Mouse (Mus musculus): ENCODE measurements around the gene Atp2a2. TPM values are rescaled to one million over a fixed set of nuclear protein-coding genes. Genes with fewer than 3 reads are reported as not detected.

Gene Atp2a2
- polyA plus RNA-seq, 1 experiment, result 1.3 TPM

- H3K36me3 ChIP-seq (ENCODE audit: control insufficient read depth), result no peaks in the 10 kb centered on the region
- peaks cover 21% of the 10 kb centered on the region for H3K27me3 ChIP-seq (ENCODE audit: control insufficient read depth)
- no peaks in the 10 kb centered on the region for H3K9me3 ChIP-seq (ENCODE audit: control insufficient read depth, low read length)
- peaks cover 8% of the 10 kb centered on the region for H3K4me1 ChIP-seq (ENCODE audit: control insufficient read depth)
- no peak for TF ChIP-seq GATA1 (IDR thresholded peaks at IDR 0.05; ENCODE audit: low read length)
- TF ChIP-seq TAL1 (IDR thresholded peaks at IDR 0.05; ENCODE audit: low read length), result no peak
- no peak overlapping the region for H3K4me3 ChIP-seq (replicated peaks)
Measured at GRCm38 (mm10) chr5:122513421-122514126, 11.5 kb upstream of the Atp2a2 start.

GRCm38 (mm10) chr5:122512011-122512410 lies 10.0 kb upstream of the Atp2a2 start:
- Histone ChIP-seq H3K36me3 (ENCODE audit: control insufficient read depth) (no peaks in the 10 kb centered on the region), H3K9me3 (ENCODE audit: control insufficient read depth, low read length) (peaks cover 4% of the 10 kb centered on the region), H3K27me3 (ENCODE audit: control insufficient read depth) (peaks cover 18% of the 10 kb centered on the region), H3K4me3 (replicated peaks) (no peak overlapping the region), H3K4me1 (ENCODE audit: control insufficient read depth) (peaks cover 8% of the 10 kb centered on the region)
- TF ChIP-seq TAL1 (IDR thresholded peaks at IDR 0.05; ENCODE audit: low read length) (no peak), GATA1 (IDR thresholded peaks at IDR 0.05; ENCODE audit: low read length) (no peak)

GRCm38 (mm10) chr5:122511405-122511804 lies 9.4 kb upstream of the Atp2a2 start:
- peaks cover 6% of the 10 kb centered on the region for H3K9me3 ChIP-seq (ENCODE audit: control insufficient read depth, low read length)
- H3K27me3 ChIP-seq (ENCODE audit: control insufficient read depth), result peaks cover 20% of the 10 kb centered on the region

DNA sequence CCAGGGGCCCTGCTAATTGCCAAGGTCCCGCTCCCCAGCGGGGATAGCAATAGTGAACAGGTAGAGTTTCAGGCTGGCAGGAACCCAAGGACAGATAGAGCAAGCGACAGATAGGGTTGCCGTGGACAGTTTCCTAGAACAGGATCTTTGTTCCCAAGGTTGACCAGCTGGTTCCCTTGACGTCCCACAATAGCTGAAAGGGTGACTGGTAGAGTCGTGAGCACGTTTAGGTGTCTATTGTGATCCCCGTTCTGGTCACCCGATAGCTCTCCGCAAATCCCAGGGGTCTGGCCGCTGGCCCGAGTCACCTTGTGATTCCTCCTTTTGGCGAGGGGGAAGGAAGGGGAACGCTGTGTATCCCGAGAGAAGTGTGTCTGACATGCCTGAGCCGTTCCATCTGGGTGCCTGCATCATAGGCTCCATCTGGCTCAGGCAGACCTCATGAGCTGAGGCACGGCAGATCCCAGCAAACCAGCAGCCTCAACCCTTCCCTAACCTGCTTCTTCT lies 8.7 kb upstream of the Atp2a2 start:
- Histone ChIP-seq H3K9me3 (ENCODE audit: control insufficient read depth, low read length) (peaks cover 7% of the 10 kb centered on the region), H3K27me3 (ENCODE audit: control insufficient read depth) (peaks cover 21% of the 10 kb centered on the region), H3K36me3 (ENCODE audit: control insufficient read depth) (no peaks in the 10 kb centered on the region), H3K4me3 (replicated peaks) (no peak overlapping the region), H3K4me1 (ENCODE audit: control insufficient read depth) (peaks cover 8% of the 10 kb centered on the region)
- TF ChIP-seq TAL1 (IDR thresholded peaks at IDR 0.05; ENCODE audit: low read length) (no peak), GATA1 (IDR thresholded peaks at IDR 0.05; ENCODE audit: low read length) (no peak)

More at GRCm38 (mm10) chr5:122511405-122511804, 9.4 kb upstream of the Atp2a2 start:
- Histone ChIP-seq H3K36me3 (ENCODE audit: control insufficient read depth) (no peaks in the 10 kb centered on the region), H3K4me1 (ENCODE audit: control insufficient read depth) (peaks cover 8% of the 10 kb centered on the region), H3K4me3 (replicated peaks) (no peak overlapping the region)
- TF ChIP-seq GATA1 (IDR thresholded peaks at IDR 0.05; ENCODE audit: low read length) (no peak), TAL1 (IDR thresholded peaks at IDR 0.05; ENCODE audit: low read length) (no peak)

DNA sequence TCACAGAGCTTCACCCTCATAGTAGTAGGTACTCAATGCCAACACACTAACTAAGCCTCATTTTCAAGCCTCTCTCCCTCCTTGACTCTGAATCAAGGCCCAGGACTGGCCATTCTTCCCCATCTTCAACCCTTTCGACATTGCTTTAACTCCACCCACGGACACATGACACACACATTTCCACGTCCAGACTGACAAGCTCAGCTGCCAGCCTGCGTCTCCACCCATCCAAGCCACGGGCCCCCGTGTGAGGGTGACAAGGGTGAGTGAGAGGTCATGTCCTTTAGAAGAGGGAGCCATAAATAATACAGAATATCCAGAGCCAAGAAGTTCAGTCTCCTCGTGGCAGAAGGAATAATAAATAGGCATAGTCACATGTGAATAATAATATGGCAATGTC lies 7.6 kb upstream of the Atp2a2 start:
- H3K9me3 ChIP-seq (ENCODE audit: control insufficient read depth, low read length), result peaks cover 7% of the 10 kb centered on the region
- peaks cover 26% of the 10 kb centered on the region for H3K27me3 ChIP-seq (ENCODE audit: control insufficient read depth)
- no peak overlapping the region for H3K4me3 ChIP-seq (replicated peaks)
- no peaks in the 10 kb centered on the region for H3K36me3 ChIP-seq (ENCODE audit: control insufficient read depth)
- peaks cover 8% of the 10 kb centered on the region for H3K4me1 ChIP-seq (ENCODE audit: control insufficient read depth)
- TF ChIP-seq GATA1 (IDR thresholded peaks at IDR 0.05; ENCODE audit: low read length) (no peak), TAL1 (IDR thresholded peaks at IDR 0.05; ENCODE audit: low read length) (no peak)

GRCm38 (mm10) chr5:122508861-122509306 lies 6.9 kb upstream of the Atp2a2 start:
- H3K4me1 ChIP-seq (ENCODE audit: control insufficient read depth), result peaks cover 3% of the 10 kb centered on the region
- H3K9me3 ChIP-seq (ENCODE audit: control insufficient read depth, low read length), result peaks cover 7% of the 10 kb centered on the region
- peaks cover 27% of the 10 kb centered on the region for H3K27me3 ChIP-seq (ENCODE audit: control insufficient read depth)
- no peak for TF ChIP-seq TAL1 (IDR thresholded peaks at IDR 0.05; ENCODE audit: low read length)
- no peak for TF ChIP-seq GATA1 (IDR thresholded peaks at IDR 0.05; ENCODE audit: low read length)
- no peaks in the 10 kb centered on the region for H3K36me3 ChIP-seq (ENCODE audit: control insufficient read depth)
- H3K4me3 ChIP-seq (replicated peaks), result no peak overlapping the region

GRCm38 (mm10) chr5:122507396-122507795 lies 5.4 kb upstream of the Atp2a2 start:
- Histone ChIP-seq H3K9me3 (ENCODE audit: control insufficient read depth, low read length) (peaks cover 7% of the 10 kb centered on the region), H3K27me3 (ENCODE audit: control insufficient read depth) (peaks cover 40% of the 10 kb centered on the region), H3K4me1 (ENCODE audit: control insufficient read depth) (peaks cover 9% of the 10 kb centered on the region), H3K36me3 (ENCODE audit: control insufficient read depth) (no peaks in the 10 kb centered on the region), H3K4me3 (replicated peaks) (no peak overlapping the region)
- TF ChIP-seq TAL1 (IDR thresholded peaks at IDR 0.05; ENCODE audit: low read length) (no peak), GATA1 (IDR thresholded peaks at IDR 0.05; ENCODE audit: low read length) (no peak)

- H3K4me1 ChIP-seq (ENCODE audit: control insufficient read depth), result peaks cover 10% of the 10 kb centered on the region
- H3K36me3 ChIP-seq (ENCODE audit: control insufficient read depth), result no peaks in the 10 kb centered on the region
- TF ChIP-seq TAL1 (IDR thresholded peaks at IDR 0.05; ENCODE audit: low read length) (no peak), GATA1 (IDR thresholded peaks at IDR 0.05; ENCODE audit: low read length) (no peak)
- H3K27me3 ChIP-seq (ENCODE audit: control insufficient read depth), result peaks cover 37% of the 10 kb centered on the region
- peaks cover 7% of the 10 kb centered on the region for H3K9me3 ChIP-seq (ENCODE audit: control insufficient read depth, low read length)
- no peak overlapping the region for H3K4me3 ChIP-seq (replicated peaks)
Measured at GRCm38 (mm10) chr5:122506462-122506861, 4.4 kb upstream of the Atp2a2 start.

DNA sequence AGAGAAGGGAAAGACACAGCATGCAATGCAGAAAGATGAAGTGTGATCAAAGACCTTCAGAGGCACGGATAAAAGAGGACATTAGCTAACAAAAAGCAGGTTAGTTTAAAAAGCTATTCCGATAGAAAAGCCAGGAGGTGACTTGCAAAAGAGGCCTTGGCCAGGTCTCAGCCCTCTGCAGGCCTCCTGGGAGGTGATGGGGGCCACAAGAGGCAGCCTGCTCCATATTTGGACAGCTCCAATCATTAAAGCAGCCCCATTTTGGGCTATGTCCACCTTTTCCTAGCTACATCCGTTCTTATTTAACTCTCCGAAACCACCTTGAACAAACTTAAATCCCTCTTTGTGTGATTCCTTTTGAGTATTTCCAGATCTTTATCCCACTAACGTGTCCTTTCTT lies 3.5 kb upstream of the Atp2a2 start:
- Histone ChIP-seq H3K36me3 (ENCODE audit: control insufficient read depth) (no peaks in the 10 kb centered on the region), H3K9me3 (ENCODE audit: control insufficient read depth, low read length) (peaks cover 7% of the 10 kb centered on the region), H3K4me1 (ENCODE audit: control insufficient read depth) (peaks cover 10% of the 10 kb centered on the region), H3K27me3 (ENCODE audit: control insufficient read depth) (peaks cover 31% of the 10 kb centered on the region), H3K4me3 (replicated peaks) (no peak overlapping the region)
- no peak for TF ChIP-seq GATA1 (IDR thresholded peaks at IDR 0.05; ENCODE audit: low read length)
- TF ChIP-seq TAL1 (IDR thresholded peaks at IDR 0.05; ENCODE audit: low read length), result no peak
